Mouse (Mus musculus) granulocyte monocyte progenitor cell, adult 5-6 weeks (primary cell): ENCODE data around the gene Gnao1. TPM values are rescaled to one million over a fixed set of nuclear protein-coding genes. Genes with fewer than 3 reads are reported as not detected.

ENCODE experiments used
- ATAC-seq: replicated peaks from 2 replicates; pipeline ENCODE4 v1.8.0; 2016; ENCODE audit warnings: mild to moderate bottlenecking, moderate TSS enrichment, inconsistent platforms; ENCODE audit not compliant: poor library complexity, severe bottlenecking
- total RNA-seq, 2 experiments: library from RNA; stranded (forward) in 1 of 2; stranded (reverse) in 1 of 2; fragments of 200-712, 200-1000 nt in 1 of 2; fragments of >200 nt in 1 of 2; fragmentation: Nextera tagmentation in 1 of 2; gene quantifications; 2 replicates each; pipeline ENCODE4 v1.2.3; 2014 to 2017

The Gnao1 gene
- total RNA-seq, 2 experiments from 2014 or later, result not detected

DNA sequence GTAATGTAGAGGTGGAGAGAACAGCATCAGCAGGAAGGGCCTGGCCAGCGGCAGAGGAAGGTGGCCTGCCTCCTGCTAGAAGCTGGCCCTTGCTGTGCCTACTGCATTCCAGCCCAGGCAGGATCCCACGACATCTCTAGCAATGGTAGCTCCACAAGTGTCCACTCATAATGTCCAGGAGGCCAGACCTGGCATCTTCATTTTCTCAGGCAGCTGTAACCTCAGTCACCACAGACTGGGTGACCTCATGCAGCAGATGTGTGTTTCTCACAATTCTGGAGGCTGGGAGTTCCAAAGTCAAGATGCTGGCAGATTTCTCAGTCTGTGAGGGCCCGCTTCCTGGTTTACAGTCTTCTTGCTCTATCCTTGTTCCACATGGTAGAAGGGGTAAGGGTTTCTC lies 128.4 kb downstream of the Gnao1 start:
- no peak for ATAC-seq

DNA sequence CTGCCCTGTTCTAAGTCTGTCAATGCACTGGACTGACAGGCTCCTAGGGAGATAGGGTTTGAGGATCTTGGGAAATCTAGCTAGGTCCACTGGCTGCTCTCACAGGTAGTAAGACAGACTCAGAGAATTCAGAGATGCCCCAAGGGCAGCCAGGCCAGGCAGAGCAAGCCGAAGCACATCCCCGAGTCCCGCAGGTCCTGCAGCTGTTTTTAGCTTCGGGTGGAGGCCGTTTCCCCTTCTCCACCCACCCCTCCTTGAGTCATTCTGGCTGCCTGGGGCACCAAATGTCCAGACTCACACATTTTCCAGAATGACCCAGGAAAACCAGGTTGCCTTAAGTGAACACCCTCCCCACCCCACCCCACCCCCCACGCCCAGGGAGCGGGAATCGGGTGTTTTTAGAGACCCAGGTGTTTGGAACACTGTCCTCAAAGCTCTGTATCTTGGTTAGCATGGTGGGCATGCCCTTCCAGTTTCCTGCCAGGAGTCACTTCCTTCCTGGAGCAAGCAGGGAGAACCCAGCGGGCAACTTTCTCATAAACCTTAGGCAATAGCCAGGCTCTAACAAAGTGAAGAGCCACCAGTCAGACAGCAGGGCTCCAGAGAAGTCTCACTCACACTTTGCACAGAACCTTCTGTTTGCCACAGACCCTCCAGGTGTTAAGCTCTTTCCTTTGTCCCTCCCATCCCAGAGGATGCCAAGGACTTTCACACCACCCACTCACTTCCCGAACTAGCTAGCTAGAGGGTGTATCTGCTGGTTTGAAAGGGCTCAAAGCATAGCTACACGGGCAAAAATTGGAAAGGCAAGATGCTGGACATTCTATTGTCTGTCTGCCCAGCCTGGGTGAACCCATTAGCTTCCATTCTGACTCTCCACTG lies 131.0 kb downstream of the Gnao1 start:
- no peak for ATAC-seq

DNA sequence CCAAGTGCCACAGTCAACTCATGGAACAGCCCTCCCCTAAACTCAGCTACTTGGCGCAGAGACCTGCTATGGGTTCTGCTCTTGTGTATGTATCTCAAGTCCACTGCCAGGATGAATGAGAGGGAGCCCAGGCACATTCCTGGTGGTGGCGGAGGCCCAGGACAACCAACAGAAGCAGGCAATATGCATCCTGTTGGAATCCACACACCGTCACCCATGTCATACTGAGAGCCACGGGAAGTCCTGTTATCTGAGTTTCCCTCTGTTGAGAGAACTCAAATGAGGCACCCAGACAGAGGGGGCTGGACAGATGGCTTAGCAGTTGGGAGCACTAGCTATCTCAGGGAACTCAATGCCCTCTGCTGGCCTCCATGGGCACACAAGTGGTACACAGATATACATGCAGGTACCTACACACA lies 131.9 kb downstream of the Gnao1 start:
- ATAC-seq, result no peak

DNA sequence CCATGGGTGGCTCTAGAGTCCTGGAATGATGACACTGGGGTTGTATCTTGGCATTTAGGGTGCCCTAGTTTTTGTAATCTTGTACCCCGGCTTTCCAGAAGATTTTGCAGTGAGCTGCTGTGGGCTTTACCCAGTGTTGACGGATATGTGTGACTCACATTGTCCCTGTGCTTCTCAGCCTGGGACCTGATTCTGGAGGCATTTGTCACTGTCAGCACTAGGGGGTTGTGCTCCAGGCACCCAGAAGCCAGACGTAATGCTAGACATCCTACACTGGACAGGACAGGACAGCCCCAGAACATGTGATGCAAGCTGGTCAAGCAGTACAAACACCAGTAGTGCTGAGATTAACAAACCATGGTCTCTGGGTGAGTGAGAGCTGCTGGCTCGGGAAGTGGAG lies 136.0 kb downstream of the Gnao1 start:
- ATAC-seq, result no peak

DNA sequence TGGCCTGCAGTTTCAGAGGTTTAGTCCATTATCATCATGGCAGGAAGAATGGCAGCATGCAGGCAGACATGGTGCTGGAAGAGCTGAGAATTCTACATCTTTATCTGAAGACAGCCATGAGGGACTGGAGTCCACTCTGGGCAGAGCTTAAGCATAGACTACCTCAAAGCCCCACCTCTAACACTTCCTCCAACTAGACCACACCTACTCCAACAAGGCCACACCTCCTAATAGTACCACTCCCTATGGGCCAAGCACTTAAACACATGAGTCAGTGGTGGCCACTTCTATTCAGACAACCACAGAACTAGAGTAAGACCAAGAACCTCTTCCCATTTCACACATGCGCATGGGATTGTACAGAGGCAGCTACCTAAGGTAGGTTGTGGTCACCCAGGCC lies 136.6 kb downstream of the Gnao1 start:
- ATAC-seq, result no peak

DNA sequence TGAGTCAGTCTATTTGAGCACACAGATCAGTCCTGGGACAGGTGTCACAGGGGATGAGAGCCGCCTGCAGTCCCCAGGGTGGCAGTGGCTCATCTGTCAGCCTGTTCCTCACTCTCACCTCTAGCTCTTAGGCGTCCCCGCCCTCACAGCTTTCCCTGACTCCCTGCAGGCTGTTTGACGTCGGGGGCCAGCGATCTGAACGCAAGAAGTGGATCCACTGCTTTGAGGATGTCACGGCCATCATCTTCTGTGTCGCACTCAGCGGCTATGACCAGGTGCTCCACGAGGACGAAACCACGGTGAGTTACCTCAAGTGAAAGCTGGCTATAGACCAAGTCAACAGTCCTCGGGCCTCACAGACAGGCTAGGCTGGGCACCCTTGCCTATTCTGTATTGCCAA lies 140.4 kb downstream of the Gnao1 start:
- ATAC-seq, result no peak

DNA sequence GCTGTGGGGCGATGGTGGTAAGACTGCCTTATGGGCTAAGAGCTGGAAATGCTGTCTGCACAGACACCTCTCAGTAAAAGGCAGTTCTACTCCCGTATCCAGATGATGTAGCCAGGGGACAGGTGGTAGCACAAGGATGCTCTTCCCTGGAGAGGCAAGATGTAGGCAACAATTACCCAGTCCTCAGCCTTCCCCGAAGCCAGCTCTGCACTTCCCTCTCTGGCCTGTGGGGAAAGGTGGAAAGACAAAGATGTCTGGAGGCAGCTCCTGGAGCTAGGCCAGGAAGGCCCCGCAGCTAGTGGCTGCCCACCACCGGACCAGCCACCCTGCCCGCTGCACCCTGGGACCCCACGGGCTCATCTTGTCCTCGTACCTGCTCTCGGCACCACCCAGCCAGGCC lies 142.7 kb downstream of the Gnao1 start:
- no peak for ATAC-seq

DNA sequence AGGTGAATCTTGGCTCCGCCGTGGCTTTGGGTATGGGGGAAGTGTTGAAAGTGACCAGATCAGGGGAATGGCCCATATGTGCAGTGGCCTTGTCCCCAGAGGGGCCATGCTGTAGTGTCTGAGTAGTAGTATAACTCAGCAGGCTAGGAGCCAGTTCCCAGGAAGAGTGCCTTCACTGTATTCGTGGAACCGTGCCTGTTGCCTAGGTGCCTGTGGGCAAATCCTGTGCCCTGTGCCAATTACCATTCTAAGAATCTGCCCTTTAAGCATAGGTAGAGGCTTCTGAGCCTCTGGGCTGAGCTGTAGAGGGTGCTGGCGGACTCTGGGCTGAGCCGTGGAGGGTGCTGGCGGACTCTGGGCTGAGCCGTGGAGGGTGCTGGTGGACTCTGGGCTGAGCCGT lies 148.6 kb downstream of the Gnao1 start:
- no peak for ATAC-seq

DNA sequence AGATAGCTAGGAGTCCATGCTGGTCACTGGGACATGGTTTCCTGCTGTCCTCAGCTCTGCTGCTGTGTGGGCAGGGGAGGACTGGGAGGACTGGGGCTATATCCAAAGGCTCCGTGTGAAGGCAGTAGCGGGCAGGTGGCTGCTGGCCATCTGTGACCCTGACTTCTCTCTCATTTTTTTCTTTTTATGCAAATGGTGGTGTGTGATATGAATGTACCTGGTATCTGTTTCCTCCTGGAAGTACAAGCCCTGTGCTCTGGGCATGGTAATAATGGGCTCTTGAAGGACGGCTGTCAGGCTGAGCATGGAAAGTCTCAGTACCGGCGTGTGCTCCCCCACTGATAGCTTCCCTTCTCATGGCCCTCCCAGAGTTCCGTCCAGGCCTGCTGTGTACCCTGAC lies 151.1 kb downstream of the Gnao1 start:
- ATAC-seq, result no peak

DNA sequence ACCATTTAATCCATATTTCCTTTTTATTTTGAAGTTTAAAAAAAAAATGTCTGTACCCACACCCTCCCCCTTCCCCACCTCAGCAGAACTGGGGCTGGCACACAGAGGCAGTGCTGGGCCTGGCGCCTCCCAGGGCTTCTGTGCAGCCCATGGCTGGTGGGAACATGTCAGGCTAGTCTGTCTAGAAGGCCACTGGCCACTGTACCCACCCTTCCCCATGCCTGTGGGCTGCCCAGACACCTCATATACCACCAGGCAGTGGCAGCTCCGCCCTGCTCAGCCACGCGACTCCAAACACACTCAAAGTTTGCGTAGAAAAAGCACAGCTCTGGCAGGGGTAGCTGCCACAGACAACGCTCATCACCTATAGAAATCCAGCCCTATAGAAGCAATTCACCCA lies 158.5 kb downstream of the Gnao1 start:
- ATAC-seq, result no peak

DNA sequence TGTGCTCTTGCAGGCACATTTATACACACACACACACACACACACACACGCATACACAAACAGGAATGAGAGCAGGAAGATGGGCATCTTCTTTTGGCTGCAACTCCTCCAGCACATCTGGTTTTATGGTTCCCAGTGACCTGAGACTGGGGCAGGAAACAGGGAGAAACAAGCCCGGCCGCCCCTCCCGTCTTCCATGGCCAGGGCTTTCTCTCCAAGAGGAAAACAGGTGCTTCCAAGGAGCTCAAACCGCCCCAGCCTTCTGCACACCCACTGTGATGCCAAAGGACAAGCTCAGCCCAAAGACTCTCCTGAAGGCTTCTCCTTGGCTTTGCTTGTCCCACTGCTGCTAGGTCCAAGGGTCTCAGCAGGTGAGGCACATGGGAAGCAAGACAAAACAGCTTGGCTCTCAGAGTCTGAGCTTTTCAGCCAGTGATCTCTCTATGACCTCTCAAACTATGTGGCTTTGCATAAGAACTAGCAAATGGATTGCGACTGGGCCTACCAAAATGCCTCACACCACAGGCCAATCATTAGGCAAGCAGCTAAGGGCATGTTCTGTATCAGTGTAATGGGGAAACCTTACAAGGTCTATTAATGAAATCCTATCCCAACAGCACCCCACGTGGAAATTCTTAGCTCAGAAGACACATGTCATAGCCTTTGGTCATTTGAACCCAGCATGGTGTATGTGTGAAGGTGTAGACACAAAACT lies 160.0 kb downstream of the Gnao1 start:
- no peak for ATAC-seq

DNA sequence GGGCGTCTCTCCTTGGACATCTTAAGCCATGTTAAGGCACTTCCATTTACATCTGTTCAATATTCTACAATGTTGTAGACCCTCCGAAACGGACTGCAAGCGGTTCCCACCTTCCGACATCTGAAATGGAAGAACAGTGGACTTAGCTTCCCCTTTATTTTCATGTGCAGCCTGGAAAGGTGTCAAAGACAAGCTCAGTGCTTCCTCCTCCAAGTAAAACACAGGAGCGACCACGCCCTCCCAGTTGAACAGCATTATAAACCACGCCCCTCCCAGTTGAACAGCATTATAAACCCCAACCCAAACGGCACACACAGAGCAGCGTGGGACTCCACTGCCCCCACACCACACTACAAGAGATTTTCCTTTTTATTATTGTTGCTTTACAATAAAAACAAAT lies 161.7 kb downstream of the Gnao1 start:
- ATAC-seq, result no peak

DNA sequence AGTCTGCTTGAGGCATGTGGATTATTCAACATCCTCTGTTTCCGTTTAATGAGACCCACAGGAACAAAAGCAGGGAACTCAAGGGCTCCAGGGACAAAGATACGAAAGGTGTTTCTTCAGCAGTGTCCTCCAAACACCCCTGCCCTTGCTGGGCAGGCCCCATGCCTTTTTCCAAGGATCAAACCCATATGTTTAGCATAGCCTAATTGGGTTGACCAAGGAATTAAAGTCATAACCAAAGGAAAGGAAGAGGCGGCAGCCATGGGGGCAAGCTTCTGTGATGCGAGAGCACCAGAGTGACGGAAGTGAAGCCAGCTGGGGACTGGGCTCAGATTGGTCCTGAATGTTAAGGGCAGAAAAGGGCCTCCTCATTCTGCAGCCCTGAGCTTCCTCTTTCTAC lies 162.4 kb downstream of the Gnao1 start:
- ATAC-seq, result no peak

DNA sequence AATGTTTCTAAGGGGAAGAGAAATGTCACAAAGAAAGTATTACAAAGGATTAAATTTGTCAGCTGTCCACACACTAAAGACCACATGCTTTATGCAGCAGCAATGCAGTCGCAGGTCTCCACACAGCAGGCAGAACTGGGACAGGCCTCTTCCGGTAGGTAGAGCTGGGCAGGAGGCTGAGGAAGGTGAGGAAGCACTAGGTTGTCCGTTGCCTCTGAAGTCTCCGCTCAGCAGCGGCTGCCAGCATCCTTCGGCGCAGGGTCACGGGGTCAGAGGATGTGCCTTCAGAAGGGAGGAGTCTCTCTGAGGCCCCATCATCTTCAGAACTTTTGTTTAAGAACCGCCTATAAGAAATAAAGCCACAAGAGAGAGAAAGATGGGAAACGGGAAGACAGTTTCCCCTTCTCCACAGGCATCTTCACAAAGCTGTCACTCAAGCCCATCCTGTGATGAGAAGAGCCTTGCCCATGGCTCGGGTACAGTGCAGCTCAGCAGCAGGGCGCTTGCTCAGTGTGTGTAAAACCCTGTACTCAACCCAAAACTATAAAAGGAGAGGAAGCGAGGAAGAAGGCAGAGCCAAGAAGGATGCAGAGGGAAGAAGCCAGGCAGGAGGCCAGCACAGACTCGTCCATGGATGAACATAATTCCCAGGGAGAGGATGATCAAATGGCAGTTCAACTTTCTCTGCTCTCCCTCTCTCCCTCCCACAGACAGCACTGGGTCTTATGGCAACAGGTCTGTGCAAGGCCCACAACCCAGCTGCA lies 163.4 kb downstream of the Gnao1 start:
- ATAC-seq, result no peak

DNA sequence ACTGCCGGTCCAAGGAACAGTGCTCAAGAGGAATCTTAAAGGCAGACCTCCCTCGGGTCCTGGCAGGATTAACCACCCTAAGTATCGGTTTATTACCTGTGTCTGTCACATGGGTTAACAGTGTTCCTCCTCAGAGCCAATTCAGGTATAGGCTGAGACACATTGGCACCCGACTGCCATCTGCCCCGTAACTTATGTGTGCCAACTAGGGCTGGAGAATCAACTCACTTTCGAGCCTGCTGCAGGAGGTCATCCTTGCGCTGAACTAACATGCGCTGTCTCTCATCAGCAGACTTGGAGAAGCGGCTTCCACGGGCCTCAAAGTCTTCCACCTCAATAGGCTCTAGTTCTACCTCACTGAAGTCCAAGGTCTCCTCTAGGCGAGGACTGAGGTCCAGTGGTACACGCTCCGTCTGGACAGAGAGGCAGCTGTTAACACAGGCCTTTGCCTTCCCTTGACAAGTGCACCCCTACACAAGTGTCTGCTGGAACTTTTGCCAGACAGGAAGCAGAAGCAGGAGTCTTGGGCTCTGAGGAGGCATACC lies 164.1 kb downstream of the Gnao1 start:
- ATAC-seq, result no peak

DNA sequence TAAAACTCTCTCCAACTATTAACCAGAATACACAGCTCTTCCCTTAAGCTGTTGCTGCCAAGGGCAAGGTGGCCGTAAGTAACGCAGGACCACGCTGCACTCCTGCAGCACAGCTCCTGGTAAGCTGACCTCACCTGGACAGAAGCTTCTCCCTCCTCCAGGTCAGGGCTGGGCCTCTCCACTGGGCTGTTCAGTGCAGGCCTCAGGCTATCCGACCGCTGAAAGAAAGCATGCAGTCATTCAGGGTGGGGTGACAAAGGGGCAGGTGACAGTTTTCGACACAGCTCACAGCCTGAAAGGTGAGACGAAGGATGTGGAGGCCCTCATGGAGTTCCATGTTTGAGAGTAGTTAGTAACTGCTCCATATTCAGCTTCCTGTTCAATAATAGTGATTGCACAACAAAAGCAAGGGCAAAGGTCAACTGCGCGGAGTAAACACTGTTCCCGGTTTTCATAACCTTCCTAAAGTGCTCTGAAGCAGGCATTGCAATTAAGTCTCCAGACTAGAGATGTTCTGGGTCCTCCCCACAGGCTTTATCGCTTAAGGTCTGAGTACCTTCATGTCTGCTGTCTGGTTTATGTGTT lies 164.9 kb downstream of the Gnao1 start:
- no peak for ATAC-seq

DNA sequence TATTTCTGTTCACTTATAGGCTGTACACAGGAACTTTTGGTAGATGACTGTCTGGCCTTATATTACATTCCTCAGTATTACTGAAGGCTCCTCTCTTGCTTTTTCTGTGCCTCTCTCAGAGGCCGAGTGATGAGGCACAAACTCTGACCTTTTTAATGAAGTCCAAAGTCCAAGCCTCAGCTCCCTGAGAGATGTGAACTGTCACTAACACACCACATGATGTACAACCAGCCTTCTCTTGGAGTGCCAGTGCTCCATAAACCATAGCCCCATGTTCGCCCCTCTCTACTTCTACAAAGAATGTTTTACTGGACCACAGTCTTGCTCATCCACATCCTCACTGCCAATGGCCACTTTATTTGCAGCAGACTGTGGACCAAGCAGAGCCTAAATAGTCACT lies 165.6 kb downstream of the Gnao1 start:
- no peak for ATAC-seq

DNA sequence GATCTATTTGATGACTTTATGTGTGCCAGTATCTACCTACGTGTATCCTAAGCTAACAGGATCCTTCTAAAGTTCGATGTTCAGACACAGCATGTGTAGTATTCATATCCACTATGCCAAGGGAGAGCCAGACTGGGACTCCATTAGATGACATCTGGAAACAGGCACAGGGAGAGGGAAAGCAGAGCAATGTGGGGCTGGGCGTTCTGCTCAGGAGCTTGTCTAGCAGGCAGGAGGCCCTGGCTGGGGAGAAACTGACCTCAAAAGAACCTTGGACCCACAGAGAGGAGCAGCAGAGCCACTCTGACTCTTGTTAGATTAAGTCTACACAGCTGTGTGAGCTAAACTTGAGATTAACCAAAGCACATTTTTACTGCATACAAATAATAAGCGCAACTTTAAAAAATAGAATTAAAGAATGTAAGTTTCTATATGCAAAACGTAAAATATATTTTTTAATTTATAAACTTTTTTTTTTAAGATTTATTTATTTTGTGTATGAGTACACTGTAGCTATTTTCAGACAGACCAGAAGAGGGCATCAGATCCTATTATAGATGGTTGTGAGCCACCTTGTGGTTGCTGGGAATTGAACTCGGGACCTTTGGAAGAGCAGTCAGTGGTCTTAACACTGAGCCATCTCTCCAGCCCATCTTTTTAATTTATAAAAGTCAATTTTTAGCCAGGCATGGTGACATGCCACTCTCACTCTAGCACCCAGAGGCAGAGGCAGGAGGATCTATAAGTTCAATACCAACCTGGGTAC lies 166.9 kb downstream of the Gnao1 start:
- ATAC-seq, result no peak

DNA sequence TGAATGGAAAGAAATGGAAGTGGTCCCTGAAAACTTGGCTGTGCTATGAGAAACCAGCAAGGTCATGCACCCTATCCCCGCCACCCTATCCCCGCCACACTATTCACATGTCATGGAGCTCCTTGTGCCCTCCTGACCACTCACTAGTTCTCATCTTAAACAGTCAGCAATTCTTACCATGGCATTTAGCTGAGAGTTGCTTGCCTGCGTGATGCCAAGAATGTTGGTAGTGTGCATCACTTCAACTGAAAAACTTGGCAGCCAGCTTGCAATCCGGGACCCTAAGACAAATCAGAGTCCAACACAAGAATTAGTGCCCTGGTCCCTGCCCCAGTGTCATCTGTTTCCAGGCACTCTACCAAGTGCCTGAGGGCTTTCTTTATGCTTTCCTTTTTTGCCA lies 170.4 kb downstream of the Gnao1 start:
- ATAC-seq, result no peak
